Comparison of ENCODE assay signal across 8 mouse cellular contexts in the genomic region with DNA sequence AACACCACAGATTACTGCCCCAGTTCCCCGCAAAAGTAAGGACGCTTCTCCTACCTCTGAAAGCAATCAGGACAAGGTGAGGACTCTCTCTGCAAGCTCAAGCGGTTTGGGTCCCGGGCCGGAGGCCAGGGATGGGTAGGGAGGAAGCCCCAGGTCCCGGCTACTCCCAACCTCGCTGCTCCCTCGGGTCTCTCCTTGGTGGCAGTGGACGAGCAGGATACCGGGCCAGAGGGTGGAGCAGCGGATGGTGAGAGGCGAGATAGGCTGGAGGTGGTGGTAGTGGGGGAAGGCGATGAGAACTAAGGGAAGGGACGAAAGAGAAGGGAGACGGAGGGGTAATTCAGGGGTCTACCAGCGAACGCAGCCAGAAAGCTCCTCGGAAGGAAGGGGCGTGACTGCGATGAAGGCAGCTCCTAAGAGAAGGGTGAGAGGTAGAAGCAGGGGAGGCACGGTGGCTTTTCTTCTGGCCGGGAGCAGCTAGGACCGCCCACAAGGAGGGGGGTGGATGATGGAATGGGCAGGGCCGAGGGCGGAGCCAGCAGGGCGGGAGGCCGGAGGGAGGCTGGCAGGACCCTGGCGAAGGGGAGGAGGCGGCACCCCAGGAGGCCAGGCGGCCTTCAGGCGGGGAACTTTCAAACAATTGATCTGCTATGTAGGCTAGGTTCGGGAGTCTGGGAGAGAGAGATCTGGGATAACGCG. TPM values are rescaled to one million over a fixed set of nuclear protein-coding genes. Genes with fewer than 3 reads are reported as not detected.
DNase-seq lines count a peak whose midpoint lies in the region; ATAC-seq and TF ChIP-seq lines count a peak whose summit lies in the region.

A gene (minus strand): TSS at position 465 of the 699 bp plus-strand sequence.

- peak within 1 kb of the TSS; percentile 61 for H3K4me2 ChIP-seq in forebrain, embryonic 13.5 days
- H3K4me2 ChIP-seq in heart, postnatal 0 days (ENCODE audit: low read depth, low read length): peak within 1 kb of the TSS; percentile 78
- H3K4me2 ChIP-seq in neural tube, embryonic 14.5 days (ENCODE audit: low read depth, low read length): peak within 1 kb of the TSS; percentile 55

- no peak within 1 kb of the TSS for H3K27ac ChIP-seq in ES-Bruce4 (ENCODE audit: insufficient read depth, low read length)
- no peak within 1 kb of the TSS for H3K27ac ChIP-seq in forebrain, embryonic 13.5 days
- 0 out of 2 replicates have a peak within 1 kb of the TSS, but pooled peaks have one; percentile 13 for H3K27ac ChIP-seq in heart, postnatal 0 days (ENCODE audit: low read depth)
- H3K27ac ChIP-seq in neural tube, embryonic 14.5 days (ENCODE audit: low read depth, low read length): peak within 1 kb of the TSS; percentile 34; the same call in 1 of the 2 replicates

- DNase-seq in heart, postnatal 0 days (ENCODE audit: low spot score): peak; percentile 76
- peak; percentile 88 to 93 for DNase-seq in kidney, postnatal 4 days
- DNase-seq in lung, adult 18-20 months: peak; percentile 87 to 91
- DNase-seq in testis, postnatal 10 days (ENCODE audit: low spot score): peak; percentile 90

- peak; percentile 9 for TF ChIP-seq POLR2A in ES-Bruce4 (IDR thresholded peaks at IDR 0.05; ENCODE audit: insufficient read depth, low read length)

- peak within 1 kb of the TSS; percentile 23; the same call in 1 of the 2 replicates for H3K9ac ChIP-seq in ES-Bruce4 (ENCODE audit: low read depth, poor library complexity, severe bottlenecking)
- H3K9ac ChIP-seq in forebrain, embryonic 13.5 days: peak within 1 kb of the TSS; percentile 61
- H3K9ac ChIP-seq in heart, postnatal 0 days (replicated peaks; ENCODE audit: low read depth, low read length): peak within 1 kb of the TSS; percentile 33; the same call in 1 of the 2 replicates
- peak within 1 kb of the TSS; percentile 46 for H3K9ac ChIP-seq in neural tube, embryonic 14.5 days (replicated peaks; ENCODE audit: low read depth, low read length)

- TF ChIP-seq CTCF in ES-Bruce4 (IDR thresholded peaks at IDR 0.05; ENCODE audit: low read depth, low read length): no peak
- TF ChIP-seq CTCF in heart, postnatal 0 days (IDR thresholded peaks at IDR 0.05; ENCODE audit: low read depth): no peak

- no peak for TF ChIP-seq EP300 in ES-Bruce4 (IDR thresholded peaks at IDR 0.05; ENCODE audit: insufficient read depth, low read depth, low read length)
- TF ChIP-seq EP300 in heart, postnatal 0 days (IDR thresholded peaks at IDR 0.05; ENCODE audit: low read depth): no peak

- H3K4me1 ChIP-seq in ES-Bruce4 (ENCODE audit: control insufficient read depth, insufficient read depth, low read length): no peaks in the 10 kb centered on the region
- H3K4me1 ChIP-seq in forebrain, embryonic 13.5 days: no peaks in the 10 kb centered on the region; the same call in 1 of the 2 replicates
- H3K4me1 ChIP-seq in heart, postnatal 0 days (ENCODE audit: control insufficient read depth, insufficient read depth): no peaks in the 10 kb centered on the region
- H3K4me1 ChIP-seq in neural tube, embryonic 14.5 days (ENCODE audit: control insufficient read depth, insufficient read depth, low read length): no peaks in the 10 kb centered on the region

- no peaks in the 10 kb centered on the region for H3K27me3 ChIP-seq in ES-Bruce4 (ENCODE audit: control insufficient read depth, insufficient read depth, low read length, poor library complexity, severe bottlenecking)
- no peaks in the 10 kb centered on the region for H3K27me3 ChIP-seq in forebrain, embryonic 13.5 days
- no peaks in the 10 kb centered on the region for H3K27me3 ChIP-seq in heart, postnatal 0 days (ENCODE audit: control insufficient read depth, insufficient read depth, low read length)
- H3K27me3 ChIP-seq in neural tube, embryonic 14.5 days (ENCODE audit: control insufficient read depth, insufficient read depth, low read length): no peaks in the 10 kb centered on the region

- H3K4me3 ChIP-seq in ES-Bruce4 (ENCODE audit: low read depth, low read length): peak within 1 kb of the TSS; percentile 75
- peak within 1 kb of the TSS; percentile 50 for H3K4me3 ChIP-seq in forebrain, embryonic 13.5 days
- H3K4me3 ChIP-seq in heart, postnatal 0 days (ENCODE audit: low read depth, low read length): peak within 1 kb of the TSS; percentile 55
- peak within 1 kb of the TSS; percentile 51 for H3K4me3 ChIP-seq in neural tube, embryonic 14.5 days (ENCODE audit: low read depth, low read length)

- WGBS in forebrain, embryonic 13.5 days: 22% methylated on average over 32 of the region's 34 CpGs
- WGBS in heart, postnatal 0 days: 15% methylated on average over 31 of the region's 34 CpGs
- WGBS in neural tube, embryonic 14.5 days: 19% methylated on average over 31 of the region's 34 CpGs

- no peaks in the 10 kb centered on the region for H3K9me3 ChIP-seq in ES-Bruce4 (replicated peaks; ENCODE audit: control insufficient read depth, insufficient read depth, low read length, poor library complexity, severe bottlenecking)
- no peaks in the 10 kb centered on the region for H3K9me3 ChIP-seq in forebrain, embryonic 13.5 days (replicated peaks)
- H3K9me3 ChIP-seq in heart, postnatal 0 days (replicated peaks; ENCODE audit: control insufficient read depth, low read length): no peaks in the 10 kb centered on the region
- no peaks in the 10 kb centered on the region for H3K9me3 ChIP-seq in neural tube, embryonic 14.5 days (ENCODE audit: control insufficient read depth, low read length)

- H3K36me3 ChIP-seq in ES-Bruce4 (ENCODE audit: control insufficient read depth, insufficient read depth, low read length, poor library complexity, severe bottlenecking): no peaks in the 10 kb centered on the region
- H3K36me3 ChIP-seq in forebrain, embryonic 13.5 days (ENCODE audit: poor library complexity, severe bottlenecking): no peaks in the 10 kb centered on the region
- no peaks in the 10 kb centered on the region for H3K36me3 ChIP-seq in heart, postnatal 0 days (replicated peaks; ENCODE audit: control insufficient read depth, insufficient read depth, low read length)
- no peaks in the 10 kb centered on the region for H3K36me3 ChIP-seq in neural tube, embryonic 14.5 days (ENCODE audit: control insufficient read depth, insufficient read depth, low read length)

- peak; percentile 93 for ATAC-seq in cerebellum, adult (ENCODE audit: insufficient number of reproducible peaks, low FRiP score, low TSS enrichment)
- peak; percentile 94 for ATAC-seq in forebrain, embryonic 13.5 days
- ATAC-seq in heart, postnatal 0 days (ENCODE audit: insufficient read depth, low read depth): peak; percentile 91
- ATAC-seq in neural tube, embryonic 14.5 days (ENCODE audit: low read depth): peak; percentile 93

RNA-seq across cellular contexts. Expression of the gene that starts here (rescaled TPM):
- polyA plus RNA-seq in ES-Bruce4 (2011; ENCODE audit: insufficient read depth, insufficient read length, low read depth, missing spikeins): 53.4 and 54.7 TPM in 2 replicates
- 11.1 and 13.2 TPM in 2 replicates for polyA plus RNA-seq in forebrain, embryonic 13.5 days (2015; fragmentation: Nextera tagmentation; extraction: Ambion mirVana)
- total RNA-seq in heart, postnatal 0 days (2014; rRNA removed; ENCODE audit: low replicate concordance): 6.3 and 12.0 TPM in 2 replicates
- polyA plus RNA-seq in heart, postnatal 0 days (2015; fragmentation: Nextera tagmentation; extraction: Ambion mirVana): 2.0 TPM in 2 replicates
- polyA plus RNA-seq in neural tube, embryonic 14.5 days (2014; fragmentation: Nextera tagmentation; extraction: Ambion mirVana): 8.0 and 9.8 TPM in 2 replicates

Comparison
In these comparisons a context has a peak if more than half of its experiments do, and no peak if none do; other contexts are left out.
1. H3K27ac ChIP-seq: peak in heart, postnatal 0 days (single experiment) and neural tube, embryonic 14.5 days (single experiment); none in ES-Bruce4 (single experiment) and forebrain, embryonic 13.5 days (single experiment).
2. Peak in every context shown above with its lines, with median percentiles within 50 percentile points of each other: H3K4me3 ChIP-seq, H3K9ac ChIP-seq, ATAC-seq, H3K4me2 ChIP-seq and DNase-seq.